Mouse (Mus musculus): Measurements from ENCODE around the gene Lrtm1.

Gene Lrtm1

GRCm38 (mm10) chr14:29017883-29018282, at the start of gene Lrtm1:
TSS of gene Lrtm1 (plus strand) at chr14:29018208.
- DNase-seq (ENCODE audit: low read depth, low spot score), result no peak

- DNase-seq (ENCODE audit: low read depth, low spot score), result peak; percentile 76
These were observed 48.8 kb upstream of the Lrtm1 start for GRCm38 (mm10) chr14:28969247-28969646.

DNA sequence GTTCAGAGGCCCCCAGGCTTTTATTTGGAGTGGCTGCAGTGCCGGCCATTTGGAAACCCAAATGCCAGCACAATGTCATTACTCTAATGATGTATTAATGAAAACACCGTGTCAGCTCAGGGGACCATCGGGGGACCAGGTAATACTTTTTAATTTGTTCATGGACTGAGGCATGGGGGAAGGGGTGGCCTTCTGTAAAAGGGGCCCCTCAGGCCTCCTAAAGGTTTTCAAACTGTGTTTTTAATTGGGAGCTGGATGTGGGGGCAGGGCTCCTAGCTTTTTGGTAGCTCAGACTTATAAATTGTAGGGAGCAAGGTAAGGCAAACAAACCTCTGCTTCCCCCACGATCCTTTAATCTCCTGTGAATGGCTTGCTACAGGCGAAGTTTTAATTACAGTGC, 45.4 kb upstream of the Lrtm1 start:
- no peak for DNase-seq (ENCODE audit: low read depth, low spot score)

DNA sequence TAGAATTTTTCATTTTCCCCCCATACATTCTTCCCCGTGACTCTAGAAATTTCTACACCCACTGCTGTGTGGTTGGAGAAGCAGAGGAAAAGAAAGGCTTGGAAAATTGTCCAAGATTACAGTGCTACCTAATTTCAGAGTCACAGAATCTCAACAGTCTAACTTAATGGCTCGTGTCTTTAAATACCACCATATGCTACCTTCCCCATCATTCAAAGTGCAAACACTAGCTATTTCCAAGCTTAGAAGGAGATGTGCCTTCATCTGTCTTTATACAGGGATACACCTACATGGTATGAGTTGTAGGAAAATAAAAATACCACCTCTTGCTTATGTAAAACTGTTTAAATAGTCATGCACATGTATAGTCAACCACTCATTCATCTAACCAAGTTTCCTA, 38.8 kb upstream of the Lrtm1 start:
- peak; percentile 63 for DNase-seq (ENCODE audit: low read depth, low spot score)

DNA sequence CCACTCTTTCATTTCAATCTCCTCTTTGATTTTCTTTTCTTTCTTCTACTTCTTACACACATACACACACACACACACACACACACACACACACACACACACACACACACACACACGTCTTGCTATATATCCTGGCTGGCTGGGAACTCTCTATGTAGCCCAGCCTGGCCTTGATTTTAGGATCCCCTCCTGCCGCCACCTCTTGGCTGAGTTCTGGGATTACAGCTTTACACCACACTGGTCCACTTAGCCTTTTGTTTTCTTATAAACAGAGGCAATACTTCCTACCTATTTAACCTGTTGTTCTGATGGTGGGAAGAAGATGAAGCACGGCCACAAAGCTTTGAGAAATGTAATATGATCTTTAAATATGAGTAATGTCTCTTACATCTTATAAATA, 37.5 kb upstream of the Lrtm1 start:
- DNase-seq (ENCODE audit: low read depth, low spot score), result no peak

- no peak for DNase-seq (ENCODE audit: low read depth, low spot score)
These were observed 33.7 kb upstream of the Lrtm1 start for GRCm38 (mm10) chr14:28984276-28984675.

DNA sequence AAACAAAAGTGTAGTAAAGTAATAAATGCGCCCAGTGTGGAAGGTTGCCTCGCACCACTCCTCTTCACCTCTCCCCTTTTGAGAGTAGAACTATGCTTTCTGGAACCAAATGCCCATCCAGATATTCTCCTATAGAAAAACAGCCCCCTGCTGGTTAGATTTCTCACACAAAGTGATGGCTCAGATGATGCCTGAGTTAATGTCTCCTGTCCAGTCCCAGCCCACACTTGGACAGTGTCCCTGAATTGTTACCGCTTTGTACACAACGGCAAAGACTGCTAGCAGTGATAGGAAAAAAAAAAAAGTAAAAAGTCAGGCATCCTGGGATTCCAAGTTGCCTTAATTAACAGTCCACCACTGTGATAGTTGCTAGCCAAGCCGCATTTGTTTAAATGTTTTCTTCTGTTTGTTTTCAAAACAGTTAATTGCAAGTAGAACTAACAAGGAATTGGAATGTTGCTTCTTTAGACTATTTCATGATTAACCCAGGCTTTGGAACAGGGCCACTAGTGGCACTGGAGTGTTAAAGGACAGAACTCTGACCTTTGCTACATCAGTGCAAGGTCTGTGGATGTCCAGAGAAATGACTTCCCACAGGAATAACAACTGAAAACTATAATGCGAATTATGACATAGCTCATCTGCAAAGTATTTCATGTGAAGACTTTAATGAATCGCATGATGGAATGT, 29.7 kb upstream of the Lrtm1 start:
- DNase-seq (ENCODE audit: low read depth, low spot score), result no peak

- DNase-seq (ENCODE audit: low read depth, low spot score), result no peak
These were observed 21.4 kb upstream of the Lrtm1 start for GRCm38 (mm10) chr14:28996569-28996968.

DNA sequence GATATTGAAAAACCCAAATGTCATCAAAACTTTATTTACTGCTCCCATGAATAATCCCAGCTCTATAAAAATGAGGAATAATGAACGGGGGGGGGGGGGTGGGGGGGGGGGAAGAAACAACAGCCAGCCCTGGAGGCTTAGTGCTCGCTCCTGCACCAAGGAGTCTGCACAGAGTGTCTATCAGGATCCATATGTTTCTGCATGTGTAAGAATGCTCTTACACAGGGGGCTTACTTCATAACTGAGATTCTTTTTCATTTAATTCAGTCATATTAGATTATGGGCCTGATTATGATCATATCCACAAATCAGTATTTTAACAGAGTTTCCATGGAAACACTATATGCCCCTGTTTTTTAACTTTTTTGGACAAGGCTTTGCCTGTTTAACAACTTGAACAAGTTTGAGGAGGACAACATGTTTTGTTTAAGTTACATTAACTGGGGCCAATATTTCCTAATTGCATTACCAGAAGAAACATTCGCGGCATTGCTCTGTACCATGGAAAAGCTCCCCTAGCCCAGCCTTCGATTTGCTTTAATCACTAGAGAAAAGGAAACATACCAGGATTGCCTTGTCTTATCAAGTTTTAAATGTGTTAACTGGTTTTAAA, 12.7 kb upstream of the Lrtm1 start:
- no peak for DNase-seq (ENCODE audit: low read depth, low spot score)

GRCm38 (mm10) chr14:29009644-29010043, 8.4 kb upstream of the Lrtm1 start:
- no peak for DNase-seq (ENCODE audit: low read depth, low spot score)

DNA sequence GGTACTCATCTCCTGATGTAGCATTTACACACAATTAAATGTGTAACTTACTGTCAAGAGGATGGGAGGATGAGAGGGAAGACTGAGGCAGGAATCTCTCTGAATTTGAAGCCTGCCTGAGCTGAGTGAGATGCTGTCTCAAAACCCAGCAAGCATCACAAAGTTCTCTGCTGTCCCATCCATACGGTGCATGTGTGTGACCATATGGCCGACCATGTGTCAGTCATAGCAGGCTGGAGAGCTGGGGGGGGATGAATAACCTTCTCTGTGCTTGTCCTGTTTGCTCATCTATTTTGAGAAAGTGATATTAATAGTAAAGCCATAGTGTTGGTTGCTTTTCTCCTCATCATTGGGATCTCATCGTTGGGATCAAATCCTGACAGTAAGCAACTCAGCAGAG, 4.8 kb upstream of the Lrtm1 start:
- DNase-seq (ENCODE audit: low read depth, low spot score), result peak; percentile 74

GRCm38 (mm10) chr14:29014680-29015079, 3.3 kb upstream of the Lrtm1 start:
- DNase-seq (ENCODE audit: low read depth, low spot score), result peak; percentile 60

DNA sequence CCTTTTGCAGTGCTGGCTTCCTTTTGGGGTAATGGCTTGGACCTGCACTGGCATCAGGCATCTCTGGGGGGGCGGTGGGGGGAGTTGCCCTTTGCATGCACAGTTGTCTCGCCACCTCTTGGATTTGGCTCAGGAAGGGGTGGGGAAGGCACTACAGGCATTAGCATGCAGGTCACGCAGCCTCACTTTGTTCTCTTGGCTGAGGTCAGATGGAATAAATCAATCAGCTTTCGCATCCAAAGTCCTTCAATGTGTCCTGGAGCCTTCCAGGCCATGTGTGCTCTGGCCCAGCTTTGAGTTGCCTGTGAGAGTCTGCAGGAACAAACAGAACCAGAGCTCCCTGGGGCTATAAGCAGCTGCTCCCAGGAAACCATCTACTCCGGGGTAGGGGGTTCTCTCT, 2.1 kb upstream of the Lrtm1 start:
- DNase-seq (ENCODE audit: low read depth, low spot score), result peak; percentile 30

GRCm38 (mm10) chr14:29018316-29019000, 450 bp downstream of the Lrtm1 start:
- DNase-seq (ENCODE audit: low read depth, low spot score), result no peak

DNA sequence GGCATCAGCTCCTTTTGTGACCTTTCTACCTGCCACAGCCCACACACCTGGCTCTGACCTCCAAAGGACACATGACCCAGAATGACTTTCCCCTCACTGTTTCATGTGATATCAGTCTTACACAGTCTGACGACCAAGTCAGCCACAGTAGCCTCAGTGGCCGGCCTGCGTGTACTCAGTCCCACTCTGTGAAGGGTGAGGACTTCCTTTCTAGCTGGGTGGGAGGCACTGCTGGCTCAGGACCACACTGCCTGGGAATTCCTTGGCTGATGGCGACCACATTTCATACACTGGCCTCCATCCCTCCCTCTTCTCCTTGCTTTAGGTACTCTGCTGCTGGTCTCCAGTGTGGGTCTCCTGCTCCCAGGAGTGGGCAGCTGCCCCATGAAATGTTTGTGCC, 3.3 kb downstream of the Lrtm1 start:
- no peak for DNase-seq (ENCODE audit: low read depth, low spot score)

- DNase-seq (ENCODE audit: low read depth, low spot score), result no peak
These were observed 5.2 kb downstream of the Lrtm1 start for GRCm38 (mm10) chr14:29023246-29023645.

DNA sequence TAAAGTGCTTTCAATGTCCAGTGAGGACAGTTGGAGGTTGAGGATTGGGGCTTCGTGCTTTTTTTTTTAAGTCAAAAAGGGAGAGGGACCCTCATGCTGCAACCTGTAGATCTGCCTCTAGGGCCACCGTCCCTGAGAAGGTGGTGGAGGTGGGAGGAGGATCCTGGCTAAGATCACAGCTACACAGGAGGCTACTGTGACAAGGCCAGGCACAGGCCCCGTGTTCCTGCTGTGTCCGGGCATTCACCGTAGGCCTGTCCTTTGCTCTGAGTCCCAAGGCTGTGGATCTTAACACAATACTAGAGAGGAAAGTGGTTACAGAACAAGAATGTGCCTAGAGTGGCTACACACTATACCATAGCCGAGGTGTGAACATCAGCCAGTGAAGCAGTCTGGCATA, 7.3 kb downstream of the Lrtm1 start:
- no peak for DNase-seq (ENCODE audit: low read depth, low spot score)

DNA sequence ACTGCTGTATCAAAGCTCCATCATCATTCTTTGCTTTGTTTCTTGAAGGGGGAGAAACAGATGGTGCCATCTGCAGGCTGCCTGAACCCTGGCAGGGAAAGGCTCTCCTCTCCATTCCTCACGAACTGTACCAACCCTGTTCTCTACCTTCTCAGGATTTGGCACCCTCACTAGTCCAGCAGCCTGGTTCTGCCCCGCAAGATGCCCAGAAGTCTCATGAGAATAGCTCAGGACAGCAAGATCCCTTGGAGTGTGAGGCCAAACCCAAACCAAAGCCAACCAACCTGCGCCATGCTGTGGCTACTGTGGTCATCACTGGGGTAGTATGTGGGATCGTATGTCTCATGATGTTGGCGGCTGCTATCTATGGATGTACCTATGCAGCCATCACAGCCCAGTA, 9.3 kb downstream of the Lrtm1 start:
- peak; percentile 81 for DNase-seq (ENCODE audit: low read depth, low spot score)

GRCm38 (mm10) chr14:29028391-29029106, 10.5 kb downstream of the Lrtm1 start:
- no peak for DNase-seq (ENCODE audit: low read depth, low spot score)

DNA sequence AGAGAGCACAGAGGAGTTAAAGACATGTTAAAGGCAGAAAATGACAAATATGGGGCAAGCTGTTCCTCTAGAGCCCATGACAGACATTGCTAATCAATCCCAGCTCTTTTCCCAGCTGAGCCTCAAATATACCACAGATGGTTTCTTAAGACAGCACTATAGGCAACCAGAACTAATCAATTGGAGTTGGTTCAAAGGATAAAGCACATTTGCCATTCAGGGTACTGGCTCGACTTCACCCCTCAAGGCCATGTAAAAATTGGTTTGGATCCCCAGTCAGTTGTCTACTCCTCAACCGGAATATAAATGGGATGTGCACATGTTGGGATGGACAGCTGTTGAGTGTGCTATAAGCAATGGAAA, 11.1 kb downstream of the Lrtm1 start:
- peak; percentile 63 for DNase-seq (ENCODE audit: low read depth, low spot score)

GRCm38 (mm10) chr14:29029896-29030420, 11.9 kb downstream of the Lrtm1 start:
- no peak for DNase-seq (ENCODE audit: low read depth, low spot score)

DNA sequence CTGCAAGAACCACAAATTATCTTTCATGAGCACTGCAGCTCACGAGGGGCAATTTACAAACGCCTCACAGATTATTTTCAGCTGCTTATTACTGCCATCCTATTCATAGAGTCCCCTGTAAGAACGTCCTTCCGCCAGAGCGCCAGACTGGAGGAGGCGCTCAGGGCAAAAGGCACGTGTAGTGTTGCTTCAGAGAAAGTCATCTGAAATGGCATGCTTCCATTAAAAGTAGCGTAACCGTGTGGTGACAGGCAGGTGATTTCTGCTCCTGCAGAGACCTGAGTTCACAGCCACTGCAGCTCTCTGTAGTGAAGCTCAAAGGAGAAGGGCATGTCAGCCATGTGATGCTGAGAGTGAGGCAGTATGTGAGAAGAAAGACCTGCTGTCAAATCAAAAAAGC, 12.5 kb downstream of the Lrtm1 start:
- DNase-seq (ENCODE audit: low read depth, low spot score), result peak; percentile 63

Measured in brain, adult 2 months (tissue).